Mouse (Mus musculus) midbrain, embryonic 15.5 days (tissue): ENCODE results near the gene Tex38. TPM values are rescaled to one million over a fixed set of nuclear protein-coding genes. Genes with fewer than 3 reads are reported as not detected.

ENCODE experiments used
- ATAC-seq: fragments of 200-750 bp; cut with Nextera tagmentation; replicated peaks from 2 replicates; pipeline ENCODE4 v1.8.0; 2017; ENCODE audit warnings: moderate TSS enrichment
- H3K27ac ChIP-seq: fragments of 300-500 bp; sonication (generic); 2 replicates; pipeline ENCODE4 v1.5.1; 2015; ENCODE audit warnings: mild to moderate bottlenecking, inconsistent platforms
- H3K27me3 ChIP-seq: fragments of 300-500 bp; sonication (generic); replicated peaks from 2 replicates; pipeline ENCODE4 v1.6.1; 2015; ENCODE audit warnings: inconsistent platforms
- H3K36me3 ChIP-seq: fragments of 300-500 bp; sonication (generic); replicated peaks from 2 replicates; pipeline ENCODE4 v1.6.1; 2015; ENCODE audit warnings: inconsistent platforms
- H3K4me1 ChIP-seq: fragments of 300-500 bp; sonication (generic); 2 replicates; pipeline ENCODE4 v1.6.1; 2015; ENCODE audit warnings: inconsistent platforms
- H3K4me2 ChIP-seq: fragments of 300-500 bp; sonication (generic); 2 replicates; pipeline ENCODE4 v1.6.1; 2015; ENCODE audit warnings: inconsistent platforms, mild to moderate bottlenecking, moderate library complexity
- H3K4me3 ChIP-seq: fragments of 300-500 bp; sonication (generic); 2 replicates; pipeline ENCODE4 v1.5.1; 2015; ENCODE audit warnings: mild to moderate bottlenecking, inconsistent platforms
- H3K9ac ChIP-seq: fragments of 300-500 bp; sonication (generic); 2 replicates; pipeline ENCODE4 v1.6.1; 2015; ENCODE audit warnings: mild to moderate bottlenecking, inconsistent platforms
- H3K9me3 ChIP-seq: fragments of 300-500 bp; sonication (generic); 2 replicates; pipeline ENCODE4 v1.6.1; 2016; ENCODE audit warnings: inconsistent platforms
- WGBS: fragments of 180-500 bp; shearing (Covaris S2); methylation state at CpG from one replicate; pipeline ENCODE4 v1.1.7; 2015; ENCODE audit warnings: mixed read lengths; 5-methylcytosine and 5-hydroxymethylcytosine counted together
- polyA plus RNA-seq: library from polyadenylated mRNA; unstranded; fragments of >200 nt; fragmentation: Nextera tagmentation; extraction: Ambion mirVana; gene quantifications from 2 replicates; pipeline ENCODE4 v1.2.1, GENCODE M21; 2015

Tex38 gene
- polyA plus RNA-seq, 1 experiment from 2014 or later = 0.58 TPM

GRCm38 (mm10) chr4:115764581-115764980 is 16.2 kb downstream of the Tex38 start:
- Histone ChIP-seq H3K9me3 (no peaks in the 10 kb centered on the region), H3K4me2 (no peak overlapping the region), H3K9ac (no peak overlapping the region), H3K27me3 (no peaks in the 10 kb centered on the region), H3K27ac (no peak overlapping the region), H3K36me3 (peaks cover 33% of the 10 kb centered on the region), H3K4me3 (no peak overlapping the region), H3K4me1 (no peaks in the 10 kb centered on the region)
- 86% methylated on average over 11 of the region's 11 CpGs for WGBS
- no peak for ATAC-seq

- no peak overlapping the region for H3K4me2 ChIP-seq
- no peak overlapping the region for H3K9ac ChIP-seq
- H3K4me3 ChIP-seq = no peak overlapping the region
- 48% methylated on average over 3 of the region's 3 CpGs for WGBS
- H3K36me3 ChIP-seq = peaks cover 23% of the 10 kb centered on the region
- no peaks in the 10 kb centered on the region for H3K9me3 ChIP-seq
- H3K27ac ChIP-seq = no peak overlapping the region
- H3K27me3 ChIP-seq = no peaks in the 10 kb centered on the region
- ATAC-seq = no peak
- H3K4me1 ChIP-seq = no peaks in the 10 kb centered on the region
Observed at GRCm38 (mm10) chr4:115761206-115761605, 19.6 kb downstream of the Tex38 start.

- Histone ChIP-seq H3K9ac (no peak overlapping the region), H3K9me3 (no peaks in the 10 kb centered on the region), H3K27me3 (no peaks in the 10 kb centered on the region), H3K27ac (no peak overlapping the region), H3K4me3 (no peak overlapping the region), H3K4me1 (no peaks in the 10 kb centered on the region), H3K4me2 (no peak overlapping the region), H3K36me3 (peaks cover 14% of the 10 kb centered on the region; the same call in 1 of the 2 replicates)
- no peak for ATAC-seq
- WGBS = 100% methylated on average over 1 of the region's 1 CpGs
Observed at GRCm38 (mm10) chr4:115754851-115755250, 26.0 kb downstream of the Tex38 start.

- Histone ChIP-seq H3K9me3 (no peaks in the 10 kb centered on the region), H3K27ac (no peak overlapping the region), H3K27me3 (no peaks in the 10 kb centered on the region), H3K9ac (no peak overlapping the region), H3K4me3 (no peak overlapping the region), H3K36me3 (peaks cover 17% of the 10 kb centered on the region; the same call in 1 of the 2 replicates), H3K4me2 (no peak overlapping the region), H3K4me1 (no peaks in the 10 kb centered on the region)
- 94% methylated on average over 3 of the region's 3 CpGs for WGBS
- no peak for ATAC-seq
Observed at GRCm38 (mm10) chr4:115754101-115754500, 26.7 kb downstream of the Tex38 start.

GRCm38 (mm10) chr4:115749336-115749735 is 31.5 kb downstream of the Tex38 start:
- Histone ChIP-seq H3K9me3 (no peaks in the 10 kb centered on the region), H3K27me3 (no peaks in the 10 kb centered on the region), H3K4me1 (no peaks in the 10 kb centered on the region), H3K4me3 (no peak overlapping the region), H3K27ac (no peak overlapping the region), H3K4me2 (no peak overlapping the region), H3K9ac (no peak overlapping the region), H3K36me3 (peaks cover 27% of the 10 kb centered on the region; the same call in 1 of the 2 replicates)
- WGBS = 96% methylated on average over 1 of the region's 1 CpGs
- no peak for ATAC-seq

DNA sequence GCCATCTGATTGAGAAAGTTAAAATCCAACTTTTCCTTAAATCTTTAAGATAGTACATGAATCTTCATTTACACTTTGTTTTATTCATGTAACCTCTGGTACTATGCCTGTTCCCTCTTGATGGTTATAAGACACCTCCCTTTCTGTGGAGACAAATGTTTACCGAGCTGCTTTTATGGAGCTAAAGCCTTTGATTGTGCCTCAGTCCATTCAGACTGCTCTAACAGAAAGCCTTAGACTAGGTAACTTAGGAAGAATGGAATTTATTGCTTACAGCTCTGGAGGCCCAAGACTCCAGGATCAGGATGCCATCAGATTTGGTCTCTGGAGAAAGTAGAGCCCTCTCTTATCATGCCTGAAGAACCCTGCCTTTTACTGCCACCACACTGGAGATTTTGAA is 32.6 kb downstream of the Tex38 start:
- Histone ChIP-seq H3K4me1 (no peaks in the 10 kb centered on the region), H3K4me2 (no peak overlapping the region), H3K27ac (no peak overlapping the region), H3K36me3 (peaks cover 19% of the 10 kb centered on the region; the same call in 1 of the 2 replicates), H3K27me3 (no peaks in the 10 kb centered on the region), H3K4me3 (no peak overlapping the region), H3K9ac (no peak overlapping the region), H3K9me3 (no peaks in the 10 kb centered on the region)
- WGBS = 75% methylated on average over 1 of the region's 1 CpGs
- ATAC-seq = no peak

DNA sequence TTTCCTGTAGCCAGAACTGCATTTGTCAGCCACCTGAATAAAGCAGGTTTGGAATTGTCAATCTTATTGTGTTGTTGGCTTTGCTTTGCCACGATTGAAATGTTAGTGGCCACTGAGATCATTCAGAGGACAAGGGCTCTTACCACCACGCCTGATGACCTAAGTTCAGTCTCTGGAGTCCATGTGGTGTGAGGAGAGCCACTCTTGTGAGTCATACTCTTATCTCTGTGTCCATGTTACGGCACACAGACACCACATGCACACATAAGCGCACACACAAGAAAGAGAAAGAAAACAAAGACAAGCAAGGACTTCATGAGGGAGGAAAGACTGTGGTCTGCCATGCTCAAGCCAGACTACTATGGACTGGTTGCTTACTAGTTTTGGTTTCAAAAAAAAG is 37.7 kb downstream of the Tex38 start:
- H3K4me1 ChIP-seq = peaks cover 18% of the 10 kb centered on the region
- H3K27ac ChIP-seq = no peak overlapping the region
- peaks cover 16% of the 10 kb centered on the region; the same call in 1 of the 2 replicates for H3K36me3 ChIP-seq
- no peaks in the 10 kb centered on the region for H3K9me3 ChIP-seq
- H3K27me3 ChIP-seq = no peaks in the 10 kb centered on the region
- ATAC-seq = no peak
- H3K4me3 ChIP-seq = no peak overlapping the region
- 87% methylated on average over 4 of the region's 4 CpGs for WGBS
- H3K9ac ChIP-seq = no peak overlapping the region
- no peak overlapping the region for H3K4me2 ChIP-seq

GRCm38 (mm10) chr4:115742658-115743057 is 38.2 kb downstream of the Tex38 start:
- peaks cover 20% of the 10 kb centered on the region for H3K4me1 ChIP-seq

DNA sequence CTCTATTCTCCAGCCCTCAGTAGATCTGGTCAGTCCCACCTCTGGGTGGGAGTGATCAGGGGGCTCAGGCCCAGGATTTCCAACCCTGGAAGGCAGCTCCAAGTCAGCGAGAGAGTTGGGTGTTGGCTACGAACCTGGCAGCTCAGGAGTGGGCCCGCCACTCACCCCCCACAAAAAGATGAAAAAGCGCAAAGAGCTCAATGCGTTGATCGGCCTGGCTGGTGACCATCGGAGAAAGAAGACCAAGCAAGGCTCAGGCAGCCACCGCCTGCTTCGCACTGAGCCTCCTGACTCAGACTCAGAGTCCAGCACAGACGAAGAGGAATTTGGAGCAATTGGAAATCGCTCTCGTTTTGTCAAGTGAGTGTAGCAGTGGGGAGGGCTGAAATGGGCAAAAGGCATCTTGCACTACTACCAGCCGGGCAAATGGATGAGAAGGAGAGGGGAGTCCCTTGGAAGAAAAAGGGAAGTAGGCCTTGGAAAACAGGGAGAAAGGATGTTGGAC is 42.3 kb downstream of the Tex38 start:
- Histone ChIP-seq H3K27me3 (0 out of 2 replicates have a peak, but pooled peaks cover under 1% of the 10 kb centered on the region), H3K27ac (no peak overlapping the region), H3K36me3 (peaks cover 10% of the 10 kb centered on the region; the same call in 1 of the 2 replicates), H3K4me3 (peak overlapping the region; percentile 93), H3K9me3 (no peaks in the 10 kb centered on the region), H3K9ac (peak overlapping the region; percentile 89), H3K4me2 (peak overlapping the region; percentile 71), H3K4me1 (peaks cover 22% of the 10 kb centered on the region)
- ATAC-seq = no peak
- WGBS = 54% methylated on average over 13 of the region's 13 CpGs

More at GRCm38 (mm10) chr4:115742658-115743057, 38.2 kb downstream of the Tex38 start:
- Histone ChIP-seq H3K27ac (no peak overlapping the region), H3K9ac (no peak overlapping the region), H3K36me3 (peaks cover 16% of the 10 kb centered on the region; the same call in 1 of the 2 replicates), H3K27me3 (no peaks in the 10 kb centered on the region), H3K9me3 (no peaks in the 10 kb centered on the region), H3K4me3 (no peak overlapping the region), H3K4me2 (no peak overlapping the region)
- no peak for ATAC-seq

- Histone ChIP-seq H3K4me1 (peaks cover 22% of the 10 kb centered on the region), H3K27me3 (0 out of 2 replicates have a peak, but pooled peaks cover 2% of the 10 kb centered on the region), H3K36me3 (peaks cover 10% of the 10 kb centered on the region; the same call in 1 of the 2 replicates), H3K4me2 (peak within 1 kb of the TSS; percentile 71), H3K4me3 (peak within 1 kb of the TSS; percentile 93), H3K27ac (peak within 1 kb of the TSS; percentile 86), H3K9ac (peak within 1 kb of the TSS; percentile 89), H3K9me3 (no peaks in the 10 kb centered on the region)
- ATAC-seq = peak; percentile 100
- 0% methylated on average over 40 of the region's 45 CpGs for WGBS
Observed at GRCm38 (mm10) chr4:115737551-115738041, 43.2 kb downstream of the Tex38 start, which contains the start of gene Efcab14. TSS of gene Efcab14 (plus strand) at chr4:115737744.

- Histone ChIP-seq H3K4me2 (no peak overlapping the region), H3K36me3 (no peaks in the 10 kb centered on the region), H3K4me1 (peaks cover 20% of the 10 kb centered on the region), H3K9me3 (no peaks in the 10 kb centered on the region), H3K4me3 (no peak overlapping the region), H3K27ac (no peak overlapping the region), H3K9ac (no peak overlapping the region), H3K27me3 (0 out of 2 replicates have a peak, but pooled peaks cover 2% of the 10 kb centered on the region)
- no peak for ATAC-seq
- WGBS = 64% methylated on average over 4 of the region's 4 CpGs
Observed at GRCm38 (mm10) chr4:115734867-115735266, 46.0 kb downstream of the Tex38 start.

- peaks cover 3% of the 10 kb centered on the region; the same call in 1 of the 2 replicates for H3K27me3 ChIP-seq
- H3K4me1 ChIP-seq = peaks cover 10% of the 10 kb centered on the region
- no peak overlapping the region for H3K9ac ChIP-seq
- no peak overlapping the region for H3K27ac ChIP-seq
- H3K4me2 ChIP-seq = no peak overlapping the region
- no peak overlapping the region for H3K4me3 ChIP-seq
- 83% methylated on average over 5 of the region's 5 CpGs for WGBS
- H3K9me3 ChIP-seq = no peaks in the 10 kb centered on the region
- no peaks in the 10 kb centered on the region for H3K36me3 ChIP-seq
- no peak for ATAC-seq
Observed at GRCm38 (mm10) chr4:115733746-115734145, 47.1 kb downstream of the Tex38 start.
